Mouse (Mus musculus): ENCODE results near the gene Hist1h2bg.

- TF ChIP-seq CTCF (IDR thresholded peaks at IDR 0.05; ENCODE audit: insufficient read depth, low read depth, low read length) (no peak), POLR2A (IDR thresholded peaks at IDR 0.05; ENCODE audit: insufficient read depth, low read depth, low read length) (no peak)
These were observed 49.7 kb downstream of the Hist1h2bg start, which contains the start of gene Hist1h2be for GRCm38 (mm10) chr13:23620733-23621531.

All from olfactory bulb, adult 2 months (tissue).